Mouse (Mus musculus): ENCODE measurements around the gene Cyb561d1. TPM values are rescaled to one million over a fixed set of nuclear protein-coding genes. Genes with fewer than 3 reads are reported as not detected.
A peak's percentile ranks its signal among the peaks of the same experiment; 100 is the strongest.

Cyb561d1 gene
- polyA plus RNA-seq, 1 experiment from 2014 or later: 3.5 TPM

GRCm38 (mm10) chr3:108199231-108199630, 1.8 kb downstream of the Cyb561d1 start:
- Histone ChIP-seq H3K27me3 (no peaks in the 10 kb centered on the region), H3K36me3 (peaks cover 21% of the 10 kb centered on the region), H3K9me3 (no peaks in the 10 kb centered on the region), H3K4me3 (no peak overlapping the region), H3K4me1 (replicated peaks) (peaks cover 47% of the 10 kb centered on the region), H3K4me2 (no peak overlapping the region), H3K9ac (no peak overlapping the region), H3K27ac (replicated peaks) (no peak overlapping the region)
- ATAC-seq (ENCODE audit: low FRiP score, low read depth): no peak
- 97% methylated on average over 6 of the region's 6 CpGs for WGBS

GRCm38 (mm10) chr3:108197066-108197497, 3.9 kb downstream of the Cyb561d1 start:
- Histone ChIP-seq H3K36me3 (peaks cover 3% of the 10 kb centered on the region; the same call in 1 of the 2 replicates), H3K27me3 (no peaks in the 10 kb centered on the region), H3K4me2 (peak overlapping the region; percentile 28), H3K4me3 (0 out of 2 replicates have a peak overlapping the region, but pooled peaks have one; percentile 3), H3K9ac (no peak overlapping the region), H3K27ac (replicated peaks) (peak overlapping the region; percentile 71), H3K9me3 (no peaks in the 10 kb centered on the region), H3K4me1 (replicated peaks) (peaks cover 47% of the 10 kb centered on the region)
- ATAC-seq (ENCODE audit: low FRiP score, low read depth): peak; percentile 49
- 12% methylated on average over 13 of the region's 14 CpGs for WGBS

GRCm38 (mm10) chr3:108195941-108196590, 4.9 kb downstream of the Cyb561d1 start:
- Histone ChIP-seq H3K36me3 (0 out of 2 replicates have a peak, but pooled peaks cover 3% of the 10 kb centered on the region), H3K4me2 (peak overlapping the region; percentile 3; the same call in 1 of the 2 replicates), H3K4me3 (no peak overlapping the region), H3K27ac (replicated peaks) (peak overlapping the region; percentile 71), H3K9ac (no peak overlapping the region), H3K9me3 (no peaks in the 10 kb centered on the region), H3K4me1 (replicated peaks) (peaks cover 49% of the 10 kb centered on the region), H3K27me3 (no peaks in the 10 kb centered on the region)
- no peak for ATAC-seq (ENCODE audit: low FRiP score, low read depth)
- WGBS: 60% methylated on average over 7 of the region's 7 CpGs

DNA sequence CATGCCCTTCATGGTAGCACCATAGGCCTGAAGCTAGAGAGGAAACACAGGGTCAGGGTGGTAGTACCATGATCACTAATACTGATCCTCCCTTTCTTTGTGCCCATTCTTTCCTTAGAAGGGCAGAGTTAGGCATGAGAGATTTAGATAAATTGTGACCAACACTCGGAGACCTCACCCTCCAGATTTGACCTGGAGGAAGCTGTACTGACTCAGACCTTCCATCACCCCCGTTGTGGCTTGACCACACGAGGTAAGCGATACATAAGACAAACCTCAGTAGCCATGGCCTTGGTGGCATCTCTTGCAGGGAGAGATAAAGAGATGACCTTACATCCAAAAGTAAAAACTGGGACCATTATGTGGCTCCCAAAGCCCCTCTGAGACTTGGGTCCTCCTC, 5.7 kb downstream of the Cyb561d1 start:
- no peak overlapping the region for H3K9ac ChIP-seq
- no peak for ATAC-seq (ENCODE audit: low FRiP score, low read depth)

GRCm38 (mm10) chr3:108193686-108194085, 7.3 kb downstream of the Cyb561d1 start:
- no peak for ATAC-seq (ENCODE audit: low FRiP score, low read depth)
- H3K36me3 ChIP-seq: 0 out of 2 replicates have a peak, but pooled peaks cover 3% of the 10 kb centered on the region
- no peak overlapping the region for H3K4me2 ChIP-seq
- no peak overlapping the region for H3K4me3 ChIP-seq
- H3K9ac ChIP-seq: no peak overlapping the region
- H3K4me1 ChIP-seq (replicated peaks): peaks cover 50% of the 10 kb centered on the region
- no peaks in the 10 kb centered on the region for H3K27me3 ChIP-seq
- no peak overlapping the region for H3K27ac ChIP-seq (replicated peaks)
- 73% methylated on average over 4 of the region's 4 CpGs for WGBS
- no peaks in the 10 kb centered on the region for H3K9me3 ChIP-seq

More for the DNA sequence above, 5.7 kb downstream of the Cyb561d1 start:
- no peaks in the 10 kb centered on the region for H3K27me3 ChIP-seq
- no peaks in the 10 kb centered on the region for H3K9me3 ChIP-seq
- 81% methylated on average over 4 of the region's 4 CpGs for WGBS
- H3K4me2 ChIP-seq: no peak overlapping the region
- H3K27ac ChIP-seq (replicated peaks): no peak overlapping the region
- H3K4me3 ChIP-seq: no peak overlapping the region
- 0 out of 2 replicates have a peak, but pooled peaks cover 3% of the 10 kb centered on the region for H3K36me3 ChIP-seq
- H3K4me1 ChIP-seq (replicated peaks): peaks cover 44% of the 10 kb centered on the region

DNA sequence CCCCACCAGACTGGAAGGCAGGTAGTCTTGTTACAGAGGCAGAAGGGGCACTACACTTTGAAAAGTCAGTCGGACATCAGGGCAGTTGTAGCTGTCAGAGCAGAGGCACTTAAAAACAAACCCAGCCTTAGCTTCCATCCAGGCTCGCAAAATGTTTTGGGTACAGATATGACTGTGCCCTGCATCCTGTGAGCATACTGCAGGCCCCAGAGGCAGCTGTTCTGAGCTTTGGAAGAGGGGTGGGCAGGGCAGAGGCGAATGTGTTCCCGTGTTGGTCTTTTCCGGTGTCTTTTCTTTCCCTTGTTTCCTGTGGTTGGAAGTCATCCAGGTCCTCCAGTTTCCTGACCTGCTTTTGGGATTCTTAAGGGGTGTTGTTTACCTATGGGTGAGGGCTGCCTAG, 11.1 kb downstream of the Cyb561d1 start:
- no peaks in the 10 kb centered on the region for H3K9me3 ChIP-seq
- no peaks in the 10 kb centered on the region for H3K27me3 ChIP-seq
- peaks cover 55% of the 10 kb centered on the region for H3K4me1 ChIP-seq (replicated peaks)
- no peak overlapping the region for H3K9ac ChIP-seq
- no peak for ATAC-seq (ENCODE audit: low FRiP score, low read depth)
- H3K27ac ChIP-seq (replicated peaks): no peak overlapping the region
- no peak overlapping the region for H3K4me3 ChIP-seq
- H3K4me2 ChIP-seq: no peak overlapping the region
- 0 out of 2 replicates have a peak, but pooled peaks cover 3% of the 10 kb centered on the region for H3K36me3 ChIP-seq
- WGBS: 70% methylated on average over 5 of the region's 5 CpGs

DNA sequence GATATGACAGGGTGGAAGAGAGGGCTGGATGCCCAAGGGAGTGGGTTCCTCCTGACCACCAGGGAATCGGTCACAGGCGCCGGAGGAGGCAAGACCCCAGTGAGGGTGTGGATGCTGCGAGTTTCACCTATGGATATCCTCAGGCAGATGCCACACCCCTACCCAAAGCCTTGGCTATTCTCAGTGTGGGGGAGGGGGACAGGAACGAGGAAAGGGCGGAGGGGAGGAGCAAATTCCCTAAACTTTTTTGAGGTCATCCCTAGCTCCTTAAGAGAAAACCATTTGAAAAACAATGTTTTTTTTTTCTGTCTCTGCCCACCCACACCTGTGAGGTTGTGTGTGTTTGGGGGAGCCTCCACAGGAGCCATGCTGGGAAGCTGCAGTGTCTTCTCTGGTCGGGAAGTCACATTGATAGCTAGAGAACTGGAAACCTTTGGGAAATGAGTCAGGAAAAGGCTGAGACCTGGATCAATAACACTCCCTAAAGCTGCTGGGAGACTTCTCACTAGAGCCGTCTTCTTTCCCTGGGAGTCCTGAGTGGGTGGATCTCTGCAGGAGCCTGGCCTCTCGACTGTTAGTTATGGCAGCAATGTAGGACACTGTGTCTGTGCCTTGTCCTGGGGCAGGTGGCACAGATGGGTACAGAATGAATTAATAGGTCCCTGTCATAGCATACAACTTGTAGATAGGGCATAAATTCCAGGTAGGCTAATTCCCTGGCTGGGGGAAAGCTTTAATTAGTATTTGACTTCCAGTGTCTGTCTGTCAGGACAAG, 12.1 kb downstream of the Cyb561d1 start:
- Histone ChIP-seq H3K4me2 (0 out of 2 replicates have a peak overlapping the region, but pooled peaks have one; percentile 3), H3K4me1 (replicated peaks) (peaks cover 53% of the 10 kb centered on the region), H3K9ac (no peak overlapping the region), H3K27me3 (no peaks in the 10 kb centered on the region), H3K36me3 (0 out of 2 replicates have a peak, but pooled peaks cover 3% of the 10 kb centered on the region), H3K4me3 (no peak overlapping the region), H3K9me3 (no peaks in the 10 kb centered on the region), H3K27ac (replicated peaks) (no peak overlapping the region)
- 68% methylated on average over 9 of the region's 9 CpGs for WGBS
- ATAC-seq (ENCODE audit: low FRiP score, low read depth): no peak

GRCm38 (mm10) chr3:108187111-108187795, 13.8 kb downstream of the Cyb561d1 start:
- 57% methylated on average over 20 of the region's 20 CpGs for WGBS
- no peaks in the 10 kb centered on the region for H3K27me3 ChIP-seq
- peak overlapping the region; percentile 58 for H3K4me3 ChIP-seq
- H3K27ac ChIP-seq (replicated peaks): no peak overlapping the region
- H3K4me1 ChIP-seq (replicated peaks): peaks cover 53% of the 10 kb centered on the region
- H3K9ac ChIP-seq: peak overlapping the region; percentile 57; the same call in 1 of the 2 replicates
- no peaks in the 10 kb centered on the region for H3K9me3 ChIP-seq
- peak overlapping the region; percentile 92 for H3K4me2 ChIP-seq
- ATAC-seq (ENCODE audit: low FRiP score, low read depth): peak; percentile 33; the same call in 1 of the 2 replicates
- H3K36me3 ChIP-seq: 0 out of 2 replicates have a peak, but pooled peaks cover 3% of the 10 kb centered on the region

DNA sequence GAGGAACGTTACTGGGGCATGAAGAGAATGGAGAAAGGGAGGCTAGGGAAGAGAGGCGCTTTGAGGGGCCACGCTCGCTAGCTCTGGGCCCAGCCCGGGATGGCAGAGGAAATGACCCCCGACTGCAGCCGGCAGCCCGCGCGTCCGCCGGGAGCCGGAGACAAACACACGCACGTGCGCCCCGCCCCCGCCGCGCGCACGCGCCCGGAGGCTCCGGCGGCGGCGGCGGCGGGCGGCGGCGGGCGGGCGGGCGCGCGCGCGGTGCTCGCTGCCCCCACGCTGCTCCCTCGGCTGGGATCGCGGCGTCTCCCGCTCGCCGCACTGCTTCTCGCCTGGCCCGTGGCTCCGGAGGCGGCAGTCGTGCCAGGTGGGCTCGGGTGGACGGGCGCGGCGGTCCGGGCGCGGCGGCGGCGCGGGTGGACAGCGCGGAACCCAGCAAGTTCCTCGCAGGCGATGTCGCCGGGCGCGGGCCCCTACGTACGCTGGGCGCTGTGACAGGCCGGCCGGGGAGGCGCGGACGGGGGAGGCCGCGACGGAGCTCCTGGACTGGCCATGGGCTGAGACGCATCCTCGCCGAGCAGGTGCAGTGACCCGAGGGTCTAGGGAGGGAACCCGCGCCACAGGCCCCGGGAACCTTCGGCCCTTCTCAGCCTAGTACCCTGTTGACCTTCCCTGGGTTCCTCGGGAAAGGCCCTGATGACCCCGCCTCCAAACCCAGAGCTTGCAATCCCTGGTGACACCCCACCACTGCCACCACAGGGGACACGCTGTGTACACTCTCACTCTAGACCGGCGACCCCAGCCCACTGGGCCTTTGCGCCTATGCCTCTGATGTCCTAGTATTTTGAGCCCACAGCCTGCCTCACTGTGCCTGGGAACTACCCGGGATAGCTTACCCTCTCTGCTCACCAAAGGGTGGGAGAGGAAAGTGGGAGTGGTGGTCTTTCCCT, 14.6 kb downstream of the Cyb561d1 start, which contains the start of gene Amigo1:
Gene Amigo1 (plus strand): TSS at position 238 of the 950 bp plus-strand sequence.
- Histone ChIP-seq H3K4me3 (peak within 1 kb of the TSS; percentile 58), H3K27ac (replicated peaks) (peak within 1 kb of the TSS; percentile 79), H3K9me3 (no peaks in the 10 kb centered on the region), H3K9ac (peak within 1 kb of the TSS; percentile 57), H3K4me1 (replicated peaks) (peaks cover 50% of the 10 kb centered on the region), H3K27me3 (no peaks in the 10 kb centered on the region), H3K36me3 (no peaks in the 10 kb centered on the region), H3K4me2 (peak within 1 kb of the TSS; percentile 92)
- peak; percentile 77 for ATAC-seq (ENCODE audit: low FRiP score, low read depth)
- 1% methylated on average over 97 of the region's 100 CpGs for WGBS

- H3K4me2 ChIP-seq: peak overlapping the region; percentile 92
- H3K36me3 ChIP-seq: no peaks in the 10 kb centered on the region
- H3K9ac ChIP-seq: peak overlapping the region; percentile 57
- H3K27me3 ChIP-seq: no peaks in the 10 kb centered on the region
- H3K9me3 ChIP-seq: no peaks in the 10 kb centered on the region
- 0 out of 2 replicates have a peak overlapping the region, but pooled peaks have one; percentile 44 for H3K27ac ChIP-seq (replicated peaks)
- peak overlapping the region; percentile 58 for H3K4me3 ChIP-seq
- no peak for ATAC-seq (ENCODE audit: low FRiP score, low read depth)
- H3K4me1 ChIP-seq (replicated peaks): peaks cover 46% of the 10 kb centered on the region
- 2% methylated on average over 16 of the region's 16 CpGs for WGBS
Measured at GRCm38 (mm10) chr3:108185460-108186097, 15.4 kb downstream of the Cyb561d1 start.
